Mouse (Mus musculus) heart, adult 2 months (tissue): ENCODE data around the gene Nrbf2.

ENCODE experiments used
- CTCF ChIP-seq: fragments of 200-600 bp; IDR thresholded peaks from 2 replicates; pipeline ENCODE4 v1.8.1; 2022; ENCODE audit warnings: antibody characterized with exemption, mild to moderate bottlenecking, moderate library complexity
- POLR2A ChIP-seq: fragments of 200-500 bp; IDR thresholded peaks from 2 replicates; pipeline ENCODE4 v1.6.1; 2011; ENCODE audit warnings: mild to moderate bottlenecking, low read depth, low read length, control low read depth; ENCODE audit not compliant: insufficient read depth

DNA sequence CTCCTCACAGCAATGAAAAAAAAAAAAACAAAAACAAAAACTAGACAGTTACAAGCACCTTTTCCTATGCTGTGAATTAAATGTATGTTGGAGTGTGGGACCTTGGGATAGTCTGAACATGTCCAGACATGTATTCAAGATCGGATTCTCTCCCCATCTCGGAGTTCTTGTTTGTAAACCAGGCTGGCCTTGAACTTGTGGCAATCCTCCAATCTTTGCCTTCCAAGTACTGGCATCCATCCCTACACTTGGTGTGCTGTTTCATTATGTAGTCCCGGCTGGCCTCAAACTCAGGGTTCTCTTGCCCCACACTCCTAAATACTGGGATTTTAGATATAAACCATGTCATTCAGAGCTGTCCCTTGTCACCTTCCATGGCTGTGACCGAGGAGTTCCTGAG, 14.2 kb upstream of the Nrbf2 start:
- TF ChIP-seq POLR2A = no peak
- TF ChIP-seq CTCF = no peak
